Mouse (Mus musculus) MEL (cell line): ENCODE measurements around the gene Efna4. TPM values are rescaled to one million over a fixed set of nuclear protein-coding genes. Genes with fewer than 3 reads are reported as not detected.

Experiments used
- DNase-seq: peaks from one replicate; pipeline ENCODE4 v3.0.0; 2011; ENCODE audit warnings: low read depth, low spot score
- H3K27ac ChIP-seq: 2 replicates; pipeline ENCODE4 v1.5.1; 2012; ENCODE audit warnings: low read depth, mild to moderate bottlenecking, control low read depth, low read length, moderate library complexity; ENCODE audit not compliant: control insufficient read depth
- H3K27me3 ChIP-seq, 2 experiments: fragments of 150-350 bp in 1 of 2; sonication (generic) in 1 of 2; 2 replicates each; pipeline ENCODE4 v1.6.1; 2012; ENCODE audit warnings: low read length in 2 of 2, mild to moderate bottlenecking in 2 of 2, improper control_type of control experiment in 1 of 2, moderate library complexity in 1 of 2; ENCODE audit not compliant: insufficient read depth in 2 of 2, control insufficient read depth in 1 of 2
- H3K36me3 ChIP-seq, 2 experiments: 2 replicates each; pipeline ENCODE4 v1.6.1; 2012 to 2014; ENCODE audit warnings: low read length in 2 of 2, improper control_type of control experiment in 1 of 2, inconsistent platforms in 1 of 2, mild to moderate bottlenecking in 1 of 2; ENCODE audit not compliant: insufficient read depth in 2 of 2, control insufficient read depth in 1 of 2
- H3K4me1 ChIP-seq, 2 experiments: fragments of 150-350 bp in 1 of 2; sonication (generic) in 1 of 2; 2 replicates each; pipeline ENCODE4 v1.6.1; 2012; ENCODE audit warnings: low read length in 2 of 2, improper control_type of control experiment in 1 of 2, mild to moderate bottlenecking in 1 of 2; ENCODE audit not compliant: insufficient read depth in 2 of 2, control insufficient read depth in 1 of 2
- H3K4me3 ChIP-seq, 2 experiments: fragments of 150-350 bp in 1 of 2; sonication (generic) in 1 of 2; 2 replicates each; pipeline ENCODE4 v1.5.1; 2012; ENCODE audit warnings: low read depth in 2 of 2, low read length in 2 of 2, mild to moderate bottlenecking in 2 of 2, moderate library complexity in 2 of 2, control low read depth in 1 of 2, improper control_type of control experiment in 1 of 2; ENCODE audit not compliant: control insufficient read depth in 1 of 2, insufficient read depth in 1 of 2
- H3K79me2 ChIP-seq: 2 replicates; pipeline ENCODE4 v1.6.1; 2012; ENCODE audit warnings: mild to moderate bottlenecking, low read length, moderate library complexity; ENCODE audit not compliant: control insufficient read depth, poor library complexity, insufficient read depth
- H3K9ac ChIP-seq: 2 replicates; pipeline ENCODE4 v1.6.1; 2012; ENCODE audit warnings: low read depth, mild to moderate bottlenecking, control low read depth, low read length, moderate library complexity; ENCODE audit not compliant: control insufficient read depth, poor library complexity, severe bottlenecking
- H3K9me3 ChIP-seq: fragments of 150-350 bp; sonication (generic); replicated peaks from 2 replicates; pipeline ENCODE4 v1.6.1; 2012; ENCODE audit warnings: mild to moderate bottlenecking, low read length, improper control_type of control experiment, moderate library complexity; ENCODE audit not compliant: insufficient read depth
- BHLHE40 ChIP-seq: IDR thresholded peaks from 2 replicates; pipeline ENCODE4 v1.6.1; 2012; ENCODE audit warnings: low read depth, mild to moderate bottlenecking, inconsistent platforms, low read length, improper control_type of control experiment, borderline replicate concordance
- CHD2 ChIP-seq: IDR thresholded peaks from 2 replicates; pipeline ENCODE4 v1.6.1; 2011; ENCODE audit warnings: low read length, improper control_type of control experiment
- CTCF ChIP-seq, 3 experiments: IDR thresholded peaks in 2 of 3; conservative IDR thresholded peaks in 1 of 3; 2 replicates each; pipeline ENCODE4 v1.5.1; 2011 to 2012; ENCODE audit warnings: low read length in 3 of 3, low read depth in 2 of 3, mild to moderate bottlenecking in 2 of 3, improper control_type of control experiment in 1 of 3, inconsistent platforms in 1 of 3, mixed read lengths in 1 of 3, moderate library complexity in 1 of 3; ENCODE audit not compliant: control insufficient read depth in 1 of 3, insufficient read depth in 1 of 3, poor library complexity in 1 of 3, severe bottlenecking in 1 of 3
- ELF1 ChIP-seq: IDR thresholded peaks from 2 replicates; pipeline ENCODE4 v1.6.1; 2014; ENCODE audit warnings: low read depth, mild to moderate bottlenecking, inconsistent platforms, low read length, improper control_type of control experiment, moderate library complexity
- EP300 ChIP-seq, 2 experiments: IDR thresholded peaks; 2 replicates each; pipeline ENCODE4 v1.6.1; 2011; ENCODE audit warnings: improper control_type of control experiment in 2 of 2, low read length in 2 of 2, low read depth in 1 of 2, mild to moderate bottlenecking in 1 of 2
- ETS1 ChIP-seq: IDR thresholded peaks from 2 replicates; pipeline ENCODE4 v1.6.1; 2012; ENCODE audit warnings: low read depth, mild to moderate bottlenecking, inconsistent platforms, low read length, improper control_type of control experiment, moderate library complexity
- GATA1 ChIP-seq: IDR thresholded peaks from 2 replicates; pipeline ENCODE4 v1.6.1; 2011; ENCODE audit warnings: low read depth, low read length, improper control_type of control experiment
- JUND ChIP-seq: IDR thresholded peaks from 2 replicates; pipeline ENCODE4 v1.6.1; 2011; ENCODE audit warnings: low read depth, mild to moderate bottlenecking, improper control_type of control experiment, low read length
- KAT2A ChIP-seq: conservative IDR thresholded peaks from 2 replicates; pipeline ENCODE4 v1.6.1; 2012; ENCODE audit warnings: low read depth, low read length, improper control_type of control experiment, inconsistent platforms
- MAFK ChIP-seq: IDR thresholded peaks from 2 replicates; pipeline ENCODE4 v1.6.1; 2011; ENCODE audit warnings: low read depth, mild to moderate bottlenecking, low read length, improper control_type of control experiment, borderline replicate concordance
- MAZ ChIP-seq: IDR thresholded peaks from 2 replicates; pipeline ENCODE4 v1.6.1; 2012; ENCODE audit warnings: low read depth, mild to moderate bottlenecking, inconsistent platforms, low read length, improper control_type of control experiment
- MYC ChIP-seq: IDR thresholded peaks from 2 replicates; pipeline ENCODE4 v1.6.1; 2011; ENCODE audit warnings: low read depth, mild to moderate bottlenecking, low read length, improper control_type of control experiment, moderate library complexity
- POLR2AphosphoS5 ChIP-seq: IDR thresholded peaks from 2 replicates; pipeline ENCODE4 v1.6.1; 2012; ENCODE audit warnings: low read depth, borderline replicate concordance, mild to moderate bottlenecking, inconsistent platforms, low read length, moderate library complexity, mixed read lengths
- RAD21 ChIP-seq: IDR thresholded peaks from 2 replicates; pipeline ENCODE4 v1.6.1; 2011; ENCODE audit warnings: mild to moderate bottlenecking, low read depth, low read length, improper control_type of control experiment
- SIN3A ChIP-seq: IDR thresholded peaks from 2 replicates; pipeline ENCODE4 v1.6.1; 2012; ENCODE audit warnings: low read length, improper control_type of control experiment, inconsistent platforms
- SMC3 ChIP-seq: IDR thresholded peaks from 2 replicates; pipeline ENCODE4 v1.6.1; 2011; ENCODE audit warnings: low read depth, low read length, improper control_type of control experiment
- TBP ChIP-seq: IDR thresholded peaks from 2 replicates; pipeline ENCODE4 v1.8.0; 2011; ENCODE audit warnings: low read depth, low read length, improper control_type of control experiment
- TCF12 ChIP-seq: IDR thresholded peaks from 2 replicates; pipeline ENCODE4 v1.6.1; 2014; ENCODE audit warnings: low read depth, mild to moderate bottlenecking, inconsistent platforms, low read length, improper control_type of control experiment, moderate library complexity
- UBTF ChIP-seq: IDR thresholded peaks from 2 replicates; pipeline ENCODE4 v1.6.1; 2012; ENCODE audit warnings: low read depth, mild to moderate bottlenecking, inconsistent platforms, low read length, improper control_type of control experiment, moderate library complexity, borderline replicate concordance; ENCODE audit not compliant: insufficient read depth
- USF1 ChIP-seq: IDR thresholded peaks from 2 replicates; pipeline ENCODE4 v1.6.1; 2014; ENCODE audit warnings: low read depth, mild to moderate bottlenecking, inconsistent platforms, low read length, improper control_type of control experiment, moderate library complexity
- ZC3H11A ChIP-seq: IDR thresholded peaks from 2 replicates; pipeline ENCODE4 v1.6.1; 2012; ENCODE audit warnings: low read depth, mild to moderate bottlenecking, inconsistent platforms, low read length, improper control_type of control experiment
- ZMIZ1 ChIP-seq: IDR thresholded peaks from 2 replicates; pipeline ENCODE4 v1.6.1; 2012; ENCODE audit warnings: low read depth, mild to moderate bottlenecking, inconsistent platforms, low read length, improper control_type of control experiment, moderate library complexity
- polyA plus RNA-seq, 2 experiments: library from polyadenylated mRNA; stranded (reverse) in 1 of 2; unstranded in 1 of 2; fragments of >175 nt in 1 of 2; fragments of >200 nt in 1 of 2; gene quantifications; 2 replicates each; pipeline versions ENCODE4 v1.2.1 to v1.2.4; 2012; ENCODE audit warnings: low replicate concordance in 2 of 2, low read depth in 1 of 2; ENCODE audit not compliant: insufficient read length in 2 of 2, insufficient read depth in 1 of 2, missing spikeins in 1 of 2
- total RNA-seq: library from RNA; depleted of rRNA; stranded (reverse); fragments of 300-350 nt; gene quantifications from 2 replicates; pipeline ENCODE4 v1.2.3, GENCODE M21; 2012

The Efna4 gene
- total and polyA plus RNA-seq, 3 experiments = 1.9 to 4.5 TPM; not detected in 1

GRCm38 (mm10) chr3:89355512-89355902, 17.7 kb upstream of the Efna4 start:
- no peaks in the 10 kb centered on the region; a peak in 1 of 4 replicates for H3K27me3 ChIP-seq
- no peak for DNase-seq
- H3K4me3 ChIP-seq = no peak overlapping the region
- H3K36me3 ChIP-seq = peaks cover 0 to 8% of the 10 kb centered on the region in 2 experiments; a peak in 2 of 4 replicates
- no peaks in the 10 kb centered on the region for H3K9me3 ChIP-seq
- H3K79me2 ChIP-seq = no peaks in the 10 kb centered on the region
- no peak overlapping the region for H3K9ac ChIP-seq
- no peak overlapping the region for H3K27ac ChIP-seq
- TF ChIP-seq MAZ = no peak
- TF ChIP-seq POLR2AphosphoS5 = no peak
- no peak for TF ChIP-seq KAT2A
- TF ChIP-seq SMC3 = no peak
- TF ChIP-seq UBTF = no peak
- no peak for TF ChIP-seq CHD2
- TF ChIP-seq TBP = no peak
- no peak for TF ChIP-seq MAFK
- no peak for TF ChIP-seq MYC
- no peak for TF ChIP-seq USF1
- TF ChIP-seq ZMIZ1 = no peak
- no peak for TF ChIP-seq JUND
- no peak for TF ChIP-seq GATA1
- no peak for TF ChIP-seq SIN3A
- H3K4me1 ChIP-seq = peaks cover 0 to 22% of the 10 kb centered on the region in 2 experiments; a peak in 2 of 4 replicates

GRCm38 (mm10) chr3:89354816-89355511, 17.1 kb upstream of the Efna4 start:
- H3K27ac ChIP-seq = no peak overlapping the region
- H3K9me3 ChIP-seq = no peaks in the 10 kb centered on the region
- H3K36me3 ChIP-seq = peaks cover 0 to 9% of the 10 kb centered on the region in 2 experiments; a peak in 2 of 4 replicates
- H3K79me2 ChIP-seq = no peaks in the 10 kb centered on the region; the same call in 1 of the 2 replicates
- peak; percentile 86 for DNase-seq
- no peak overlapping the region for H3K4me3 ChIP-seq
- H3K9ac ChIP-seq = no peak overlapping the region
- H3K27me3 ChIP-seq = no peaks in the 10 kb centered on the region; a peak in 1 of 4 replicates
- H3K4me1 ChIP-seq = peaks cover 0 to 23% of the 10 kb centered on the region in 2 experiments; a peak in 2 of 4 replicates
- TF ChIP-seq MAZ (0 out of 2 replicates have a peak, but pooled peaks have one; percentile 24), MAFK (no peak), BHLHE40 (peak; percentile 57; the same call in 1 of the 2 replicates), ETS1 (no peak), SMC3 (peak; percentile 89), CTCF (IDR thresholded peaks at IDR 0.05 in 2 of 3, conservative IDR thresholded peaks at IDR 0.05 in 1 of 3; ENCODE audit: control insufficient read depth in 1 of 3, insufficient read depth in 1 of 3, low read depth in 2 of 3, low read length in 3 of 3, poor library complexity in 1 of 3, severe bottlenecking in 1 of 3) (peak; percentile 97 to 99 (median 98)), SIN3A (peak; percentile 41; the same call in 1 of the 2 replicates), RAD21 (peak; percentile 80), USF1 (no peak), ZC3H11A (peak; percentile 73), CHD2 (peak; percentile 32), ELF1 (peak; percentile 29; the same call in 1 of the 2 replicates), EP300 (IDR thresholded peaks at IDR 0.05; ENCODE audit: low read depth in 1 of 2, low read length in 2 of 2) (no peak), TCF12 (no peak)
- TF ChIP-seq, all 39 proteins: peak for 9
